Mouse (Mus musculus) MEL (cell line): ENCODE results near the gene Cadps.

Experiments
- EP300 ChIP-seq, 2 experiments: IDR thresholded peaks; 2 replicates each; pipeline ENCODE4 v1.6.1; 2011; ENCODE audit warnings: improper control_type of control experiment in 2 of 2, low read length in 2 of 2, low read depth in 1 of 2, mild to moderate bottlenecking in 1 of 2
- MAFK ChIP-seq: IDR thresholded peaks from 2 replicates; pipeline ENCODE4 v1.6.1; 2011; ENCODE audit warnings: low read depth, mild to moderate bottlenecking, low read length, improper control_type of control experiment, borderline replicate concordance
- MYC ChIP-seq: IDR thresholded peaks from 2 replicates; pipeline ENCODE4 v1.6.1; 2011; ENCODE audit warnings: low read depth, mild to moderate bottlenecking, low read length, improper control_type of control experiment, moderate library complexity
- NRF1 ChIP-seq: IDR thresholded peaks from 2 replicates; pipeline ENCODE4 v1.6.1; 2014; ENCODE audit warnings: low read depth, mild to moderate bottlenecking, inconsistent platforms, low read length, improper control_type of control experiment, moderate library complexity; ENCODE audit not compliant: poor library complexity, insufficient read depth, severe bottlenecking
- RCOR1 ChIP-seq: IDR thresholded peaks from 2 replicates; pipeline ENCODE4 v1.6.1; 2012; ENCODE audit warnings: low read depth, mild to moderate bottlenecking, inconsistent platforms, low read length, improper control_type of control experiment
- SIN3A ChIP-seq: IDR thresholded peaks from 2 replicates; pipeline ENCODE4 v1.6.1; 2012; ENCODE audit warnings: low read length, improper control_type of control experiment, inconsistent platforms
- TAL1 ChIP-seq: IDR thresholded peaks from 2 replicates; pipeline ENCODE4 v1.6.1; 2012; ENCODE audit warnings: mild to moderate bottlenecking, inconsistent platforms, low read length, moderate library complexity, mixed read lengths
- TBP ChIP-seq: IDR thresholded peaks from 2 replicates; pipeline ENCODE4 v1.8.0; 2011; ENCODE audit warnings: low read depth, low read length, improper control_type of control experiment
- USF1 ChIP-seq: IDR thresholded peaks from 2 replicates; pipeline ENCODE4 v1.6.1; 2014; ENCODE audit warnings: low read depth, mild to moderate bottlenecking, inconsistent platforms, low read length, improper control_type of control experiment, moderate library complexity

DNA sequence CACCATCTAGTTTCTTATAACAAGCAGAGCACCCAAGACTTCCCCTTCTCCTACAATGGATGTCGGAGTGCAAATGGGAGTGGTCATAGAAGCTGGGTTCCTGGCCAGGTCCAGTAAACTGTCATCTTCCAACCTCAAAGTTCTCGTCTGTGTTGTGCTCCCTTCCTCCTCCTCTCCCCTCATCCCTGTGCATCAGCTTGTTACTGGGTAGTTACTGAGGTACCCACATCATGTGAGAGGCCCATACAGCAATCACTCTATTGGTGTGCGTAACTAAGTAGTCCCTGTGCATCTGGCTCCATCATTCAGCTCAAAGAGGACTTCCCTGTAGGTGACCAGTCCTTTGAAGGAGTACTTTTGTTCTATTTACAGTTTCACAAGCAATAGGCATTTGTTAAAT lies 292.3 kb downstream of the Cadps start:
- no peak for TF ChIP-seq MYC
- TF ChIP-seq SIN3A, result no peak
- no peak for TF ChIP-seq MAFK
- no peak for TF ChIP-seq NRF1
- no peak for TF ChIP-seq RCOR1
- no peak for TF ChIP-seq EP300 (IDR thresholded peaks at IDR 0.05; ENCODE audit: low read depth in 1 of 2, low read length in 2 of 2)
- no peak for TF ChIP-seq TAL1
- TF ChIP-seq TBP, result no peak
- TF ChIP-seq USF1, result no peak
